Mouse (Mus musculus) hindbrain, postnatal 0 days (tissue): ENCODE measurements at regions not wholly inside any gene's neighbourhood (a gene's known extent, or its start where the extent isn't known, plus 50 kb on each side); places are given as distances from the start of the nearest gene placed in this dataset.

ENCODE experiments used
- ATAC-seq: fragments of 200-750 bp; cut with Nextera tagmentation; 2 replicates; pipeline ENCODE4 v1.8.0; 2017; ENCODE audit warnings: mild to moderate bottlenecking, moderate TSS enrichment, moderate library complexity
- DNase-seq: peaks from one replicate; pipeline ENCODE4 v3.0.0-alpha.2; 2015; ENCODE audit warnings: low spot score
- H3K27ac ChIP-seq: fragments of 300-500 bp; sonication (generic); 2 replicates; pipeline ENCODE4 v1.5.1; 2014; ENCODE audit warnings: mild to moderate bottlenecking
- H3K27me3 ChIP-seq: fragments of 300-500 bp; sonication (generic); 2 replicates; pipeline ENCODE4 v1.6.1; 2014; ENCODE audit warnings: low read length, mixed read lengths; ENCODE audit not compliant: insufficient read depth
- H3K36me3 ChIP-seq: fragments of 300-500 bp; sonication (generic); 2 replicates; pipeline ENCODE4 v1.6.1; 2014; ENCODE audit warnings: low read length, mixed read lengths; ENCODE audit not compliant: insufficient read depth
- H3K4me1 ChIP-seq: fragments of 300-500 bp; sonication (generic); 2 replicates; pipeline ENCODE4 v1.6.1; 2014; ENCODE audit warnings: antibody characterized with exemption, low read length, mixed read lengths; ENCODE audit not compliant: insufficient read depth
- H3K4me2 ChIP-seq: fragments of 300-500 bp; sonication (generic); 2 replicates; pipeline ENCODE4 v1.6.1; 2014; ENCODE audit warnings: low read depth, mild to moderate bottlenecking, low read length, moderate library complexity, mixed read lengths
- H3K4me3 ChIP-seq: fragments of 300-500 bp; sonication (generic); 2 replicates; pipeline ENCODE4 v1.5.1; 2014; ENCODE audit warnings: low read length
- H3K9ac ChIP-seq: fragments of 300-500 bp; sonication (generic); replicated peaks from 2 replicates; pipeline ENCODE4 v1.6.1; 2014; ENCODE audit warnings: mild to moderate bottlenecking, low read length, moderate library complexity, mixed read lengths
- H3K9me3 ChIP-seq: fragments of 300-500 bp; sonication (generic); 2 replicates; pipeline ENCODE4 v1.6.1; 2016; ENCODE audit warnings: low read length, mixed read lengths
- CTCF ChIP-seq: IDR thresholded peaks from 2 replicates; pipeline ENCODE4 v1.5.1; 2016; ENCODE audit warnings: antibody characterized with exemption, control low read depth, low read depth
- WGBS: fragments of 180-500 bp; shearing (Covaris S2); extraction: QIAGEN DNeasy Blood & Tissue Kit; methylation state at CpG from one replicate; pipeline ENCODE4 v1.1.7; 2014; 5-methylcytosine and 5-hydroxymethylcytosine counted together

DNA sequence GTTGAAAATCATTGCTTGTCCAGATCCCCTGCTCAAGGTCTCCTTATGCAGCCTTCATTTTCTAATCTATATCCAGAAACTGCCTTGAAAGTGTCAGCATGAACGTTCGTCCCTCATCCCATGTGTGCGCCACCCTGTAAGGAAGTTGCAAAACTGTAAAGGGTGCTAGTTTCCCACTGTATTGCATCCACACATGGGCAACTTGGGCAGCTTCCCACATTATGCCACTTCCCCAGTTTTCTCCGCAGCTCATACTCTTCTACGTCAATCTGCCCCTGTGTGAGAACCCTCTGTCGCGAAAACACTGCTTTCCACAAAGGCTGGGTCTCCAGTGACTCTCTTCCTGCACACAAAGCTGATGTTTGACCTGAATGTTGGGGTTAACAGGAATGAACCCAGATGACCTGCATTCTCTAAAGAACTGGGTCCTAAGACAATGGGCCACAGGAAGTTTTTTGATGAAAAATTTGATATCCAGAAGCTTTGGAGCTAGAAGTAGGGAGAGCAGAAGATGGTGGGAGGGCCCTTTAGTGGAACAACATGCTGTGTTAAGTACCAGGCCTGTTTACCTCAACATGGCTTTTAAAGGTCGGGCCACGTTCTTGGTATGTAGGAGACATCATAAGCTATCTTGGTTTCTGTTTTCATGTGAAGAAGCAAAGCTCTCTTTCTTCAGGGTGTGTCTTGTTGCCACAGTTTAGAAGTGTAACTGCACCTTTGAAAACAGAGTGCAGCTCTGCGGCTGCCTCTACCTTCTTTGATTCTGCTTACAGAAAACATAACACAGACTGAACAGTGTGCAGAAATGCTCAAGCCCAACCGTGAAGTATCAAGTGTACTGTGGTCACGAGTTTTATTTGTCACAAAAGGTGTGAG lies 289.9 kb downstream of the Ets1 start:
- Histone ChIP-seq H3K27me3 (no peaks in the 10 kb centered on the region), H3K9ac (no peak overlapping the region), H3K4me2 (no peak overlapping the region), H3K9me3 (no peaks in the 10 kb centered on the region), H3K36me3 (no peaks in the 10 kb centered on the region), H3K4me3 (no peak overlapping the region), H3K4me1 (no peaks in the 10 kb centered on the region), H3K27ac (no peak overlapping the region)
- 85% methylated on average over 12 of the region's 12 CpGs for WGBS
- ATAC-seq: no peak
- DNase-seq: no peak
- TF ChIP-seq CTCF: no peak

DNA sequence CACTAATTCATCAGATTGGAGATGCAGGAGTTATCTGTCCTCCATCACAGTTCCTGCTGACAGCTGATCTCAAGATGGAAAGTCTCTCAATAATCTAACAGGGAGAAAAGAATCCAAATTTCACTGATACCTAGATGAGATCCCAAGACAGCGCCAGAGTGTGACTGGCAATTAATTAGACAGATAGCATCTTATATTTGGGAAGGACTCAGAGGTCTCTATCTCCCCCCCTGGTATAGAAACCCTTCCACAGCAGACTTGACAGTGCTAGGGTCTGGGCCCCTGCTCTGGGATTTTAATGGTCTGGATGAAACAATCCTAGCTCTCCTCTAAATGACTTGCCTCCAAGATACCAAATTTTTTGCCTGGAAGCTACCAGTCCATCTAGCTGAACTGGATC lies 291.6 kb downstream of the Ets1 start:
- Histone ChIP-seq H3K4me2 (no peak overlapping the region), H3K4me3 (no peak overlapping the region), H3K27me3 (no peaks in the 10 kb centered on the region), H3K9me3 (no peaks in the 10 kb centered on the region), H3K27ac (no peak overlapping the region), H3K4me1 (no peaks in the 10 kb centered on the region), H3K36me3 (no peaks in the 10 kb centered on the region), H3K9ac (no peak overlapping the region)
- WGBS: 94% methylated on average over 1 of the region's 1 CpGs
- DNase-seq (no peak), ATAC-seq (no peak)
- no peak for TF ChIP-seq CTCF

DNA sequence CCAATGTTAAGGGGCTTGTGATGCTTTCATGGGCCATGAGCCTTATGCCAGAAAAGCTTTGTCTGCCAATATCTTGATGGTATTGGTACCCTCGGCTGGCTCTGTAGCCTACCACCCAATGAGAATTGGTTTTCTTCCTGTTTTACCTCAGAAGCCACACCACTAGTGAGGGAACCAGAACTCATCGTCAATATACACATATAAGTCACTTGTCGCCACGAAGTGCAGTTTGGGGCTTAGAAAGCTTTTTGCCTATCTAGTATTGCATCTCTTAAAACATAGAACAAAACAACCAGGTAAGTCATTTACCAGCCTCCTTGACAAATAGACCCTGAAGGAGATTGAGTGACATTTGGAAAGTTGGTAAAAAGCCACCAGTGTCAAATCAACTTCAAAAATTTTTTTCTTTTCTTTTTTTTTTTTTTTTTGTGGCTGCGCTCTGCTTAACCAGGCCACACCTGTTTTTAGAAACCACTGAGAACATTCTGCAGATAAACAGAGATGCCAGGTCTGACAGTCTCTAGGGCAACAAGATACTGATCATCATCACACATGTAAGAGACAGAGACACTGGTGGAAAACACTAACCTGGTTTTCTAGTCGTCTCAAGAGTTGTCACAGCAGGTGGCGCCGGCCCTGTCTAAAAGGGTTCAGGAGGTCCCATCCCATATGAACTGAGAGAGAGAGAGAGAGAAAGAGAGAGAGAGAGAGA lies 292.4 kb downstream of the Ets1 start:
- ATAC-seq: no peak
- WGBS: 87% methylated on average over 8 of the region's 8 CpGs

DNA sequence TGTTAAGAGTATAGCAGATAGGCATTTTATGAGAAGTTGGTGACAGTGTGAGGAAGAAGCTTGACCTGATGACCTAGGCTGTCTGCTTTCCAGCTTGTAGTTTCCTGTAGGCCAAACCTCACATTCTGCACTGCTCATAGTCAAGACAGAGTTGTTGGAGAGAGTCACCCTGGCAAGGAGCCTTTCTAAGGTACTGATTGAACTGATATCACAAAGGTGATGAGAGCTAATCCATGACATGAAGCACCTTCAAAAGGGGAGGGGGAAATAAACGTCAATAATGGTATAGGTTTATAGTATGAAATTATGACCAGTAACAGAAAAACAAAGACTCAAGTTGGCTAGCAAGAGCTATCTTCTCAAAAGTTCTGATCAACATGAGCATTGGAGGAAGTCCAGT lies 293.3 kb downstream of the Ets1 start:
- H3K9me3 ChIP-seq: no peaks in the 10 kb centered on the region

More for the DNA sequence above, 292.4 kb downstream of the Ets1 start:
- no peaks in the 10 kb centered on the region for H3K4me1 ChIP-seq
- H3K27me3 ChIP-seq: no peaks in the 10 kb centered on the region
- H3K27ac ChIP-seq: no peak overlapping the region
- no peak overlapping the region for H3K4me2 ChIP-seq
- no peaks in the 10 kb centered on the region for H3K9me3 ChIP-seq
- no peak overlapping the region for H3K4me3 ChIP-seq
- H3K9ac ChIP-seq: no peak overlapping the region
- DNase-seq: no peak
- H3K36me3 ChIP-seq: no peaks in the 10 kb centered on the region
- no peak for TF ChIP-seq CTCF

DNA sequence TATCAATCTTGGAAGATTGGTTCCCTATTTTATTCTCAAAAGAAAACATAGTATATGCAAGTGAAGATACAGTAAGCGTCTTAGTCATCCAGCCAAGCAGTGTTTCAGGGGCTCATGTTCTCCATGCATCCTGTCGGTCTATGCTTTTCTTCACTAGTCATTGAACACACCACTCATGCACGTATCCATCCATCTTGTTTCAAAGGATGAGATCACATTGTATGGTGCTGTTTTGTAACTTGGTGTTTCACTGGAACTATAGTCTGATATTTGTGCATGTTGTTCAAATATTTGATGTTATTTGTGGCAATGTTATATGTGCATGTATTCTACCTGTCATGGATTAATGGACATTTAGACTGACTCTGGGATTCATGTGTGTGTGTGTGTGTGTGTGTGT lies 293.8 kb downstream of the Ets1 start:
- Histone ChIP-seq H3K4me1 (no peaks in the 10 kb centered on the region), H3K9ac (no peak overlapping the region), H3K36me3 (no peaks in the 10 kb centered on the region), H3K27ac (no peak overlapping the region), H3K4me3 (no peak overlapping the region), H3K27me3 (no peaks in the 10 kb centered on the region), H3K4me2 (no peak overlapping the region), H3K9me3 (no peaks in the 10 kb centered on the region)
- 92% methylated on average over 3 of the region's 3 CpGs for WGBS
- ATAC-seq (no peak), DNase-seq (no peak)
- TF ChIP-seq CTCF: no peak

More for the DNA sequence above, 293.3 kb downstream of the Ets1 start:
- H3K4me2 ChIP-seq: no peak overlapping the region
- H3K9ac ChIP-seq: no peak overlapping the region
- no peaks in the 10 kb centered on the region for H3K4me1 ChIP-seq
- no peak overlapping the region for H3K4me3 ChIP-seq
- DNase-seq (no peak), ATAC-seq (no peak)
- no peak overlapping the region for H3K27ac ChIP-seq
- H3K27me3 ChIP-seq: no peaks in the 10 kb centered on the region
- WGBS: 71% methylated on average over 1 of the region's 1 CpGs
- no peaks in the 10 kb centered on the region for H3K36me3 ChIP-seq
- TF ChIP-seq CTCF: no peak

DNA sequence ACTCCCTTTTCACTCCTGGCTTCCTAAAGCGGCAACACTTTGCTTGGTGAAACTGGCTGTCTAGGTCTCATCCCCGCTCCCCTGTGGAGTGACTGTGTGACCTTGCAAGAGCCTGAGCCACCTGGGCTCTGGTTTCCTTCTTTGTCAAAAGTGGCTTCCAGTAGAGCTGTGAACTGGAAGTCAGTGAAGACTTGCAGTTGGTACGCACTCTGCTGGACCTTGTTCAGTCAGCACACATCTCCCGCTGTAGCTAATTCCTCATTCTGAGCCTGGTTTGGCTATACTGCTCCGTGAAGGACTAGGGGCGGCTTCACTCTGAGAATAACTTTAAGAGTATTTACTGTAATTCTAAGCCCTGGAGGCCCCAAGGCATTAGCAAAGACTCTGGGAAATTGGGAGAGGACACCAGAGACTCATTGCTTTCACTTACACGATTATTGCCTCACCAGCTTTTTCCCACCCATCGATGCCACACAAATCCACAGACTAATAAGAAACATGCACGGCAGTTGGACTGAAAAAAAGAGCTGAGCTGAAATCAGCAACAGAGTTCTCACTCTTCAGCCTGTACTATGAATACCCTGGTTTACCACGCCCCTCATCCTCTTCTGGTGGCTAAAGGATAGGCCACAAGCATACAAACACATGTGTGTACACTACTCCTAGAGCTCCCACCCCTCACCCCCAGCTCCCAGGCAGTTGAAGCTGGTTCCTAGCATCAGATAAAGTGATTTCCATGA lies 295.4 kb downstream of the Ets1 start:
- no peaks in the 10 kb centered on the region for H3K27me3 ChIP-seq
- 76% methylated on average over 10 of the region's 10 CpGs for WGBS
- no peak overlapping the region for H3K9ac ChIP-seq
- H3K9me3 ChIP-seq: no peaks in the 10 kb centered on the region
- TF ChIP-seq CTCF: no peak
- H3K36me3 ChIP-seq: no peaks in the 10 kb centered on the region
- H3K27ac ChIP-seq: no peak overlapping the region
- ATAC-seq (no peak), DNase-seq (no peak)
- H3K4me2 ChIP-seq: no peak overlapping the region
- no peak overlapping the region for H3K4me3 ChIP-seq
- no peaks in the 10 kb centered on the region for H3K4me1 ChIP-seq
